Mouse (Mus musculus): ENCODE data around the gene Prkar2a. TPM values are rescaled to one million over a fixed set of nuclear protein-coding genes. Genes with fewer than 3 reads are reported as not detected.

Gene Prkar2a
- total RNA-seq, 2 experiments from 2014 or later = 28.9 to 34.9 TPM

- peak; percentile 32 to 43 for DNase-seq
Observed at GRCm38 (mm10) chr9:108796351-108796981, 107.4 kb downstream of the Prkar2a start.

DNA sequence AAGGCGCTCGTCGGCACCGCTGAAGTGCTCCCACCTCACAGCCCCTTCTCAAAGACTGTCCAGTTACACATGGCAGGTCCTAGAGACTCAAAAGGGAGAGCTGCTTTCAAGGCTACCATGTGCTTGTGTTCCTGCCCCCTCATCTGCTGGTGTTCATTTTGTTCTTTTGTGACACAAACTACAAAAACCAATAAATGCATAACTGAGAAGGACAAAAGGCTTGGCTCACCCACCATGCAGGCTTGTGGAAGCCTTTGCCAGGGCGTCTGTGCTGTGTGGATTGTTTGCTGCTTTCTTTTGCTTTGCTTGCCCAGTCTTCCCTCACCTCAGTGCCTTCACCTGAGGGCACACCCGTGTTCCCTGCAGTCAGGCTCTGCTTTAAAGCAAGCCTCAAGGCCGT is 108.4 kb downstream of the Prkar2a start:
- no peak for DNase-seq

DNA sequence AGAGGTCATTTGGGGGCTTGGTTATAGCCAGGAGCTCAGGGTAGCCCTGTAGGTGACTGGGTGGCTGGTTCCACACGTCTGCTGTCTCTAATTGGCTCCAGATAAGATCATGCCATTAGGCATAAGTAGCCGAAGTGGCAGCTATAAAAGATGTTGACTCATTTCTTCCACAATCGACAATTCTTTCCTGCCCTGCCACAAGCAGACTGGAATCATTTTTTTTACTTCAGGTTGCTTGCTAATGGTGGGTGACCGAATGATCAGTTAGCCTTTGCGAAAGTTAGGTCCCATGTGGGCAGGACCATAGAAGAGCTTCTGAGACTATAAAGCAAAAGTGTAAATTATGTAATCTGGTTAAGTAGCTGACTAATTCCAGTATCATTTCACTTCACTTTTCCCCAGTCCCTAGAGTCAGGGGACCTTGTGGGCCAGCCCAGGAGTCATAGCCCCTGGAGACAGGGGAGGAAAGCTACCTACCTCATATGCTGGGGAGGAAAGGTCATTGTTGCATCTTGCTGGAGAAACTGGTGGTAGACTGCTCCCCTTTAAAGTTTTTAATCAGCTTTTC is 109.5 kb downstream of the Prkar2a start:
- DNase-seq = no peak

DNA sequence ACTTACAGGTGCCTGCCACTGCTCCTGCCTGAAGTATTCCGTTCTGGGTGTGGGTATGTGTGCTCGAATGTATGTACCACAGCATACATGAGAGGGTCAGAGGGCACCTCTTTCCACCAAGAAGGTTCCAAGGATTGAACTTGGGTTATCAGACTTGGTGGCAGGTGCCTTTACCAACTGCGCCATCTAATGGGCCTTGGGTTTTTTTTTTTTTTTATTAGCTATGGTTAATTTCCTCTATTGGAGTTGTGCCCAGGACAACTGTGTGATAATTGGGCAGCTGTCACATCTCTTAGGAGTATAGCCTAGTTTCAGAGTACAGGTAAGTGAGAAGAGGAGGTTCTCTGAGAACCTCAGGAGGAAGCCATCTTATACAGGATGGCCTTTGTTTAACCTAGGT is 110.5 kb downstream of the Prkar2a start:
- no peak for DNase-seq

Small RNA genes within 50 kb of the gene (microRNA-seq; reads per million reads assigned to microRNA genes)
- not detected for gene Gm26298

Other genes with a start within 250 kb of the Prkar2a start
- gene Ccdc71, start 228.8 kb upstream of the Prkar2a start, total RNA-seq (2021) = 10 to 100 TPM; 37.1 to 48.1 TPM
- gene Klhdc8b, start 227.7 kb upstream of the Prkar2a start, total RNA-seq (2021) = 10 to 100 TPM; 20.1 to 21.5 TPM
- gene Lamb2, start 209.6 kb upstream of the Prkar2a start, total RNA-seq (2021) = 100 to 1,000 TPM; 117 to 133 TPM
- 100 to 1,000 TPM; 204 to 213 TPM for gene Usp19, start 198.7 kb upstream of the Prkar2a start, total RNA-seq (2021)
- gene Qars, start 181.6 kb upstream of the Prkar2a start, total RNA-seq (2021) = 100 to 1,000 TPM; 191 to 194 TPM
- 100 to 1,000 TPM; 106 to 125 TPM for gene Qrich1, start 172.5 kb upstream of the Prkar2a start, total RNA-seq (2021)
- 100 to 1,000 TPM in 1 of 2 experiments, 10 to 100 TPM in 1; 76.8 to 118 TPM for gene Impdh2, start 129.0 kb upstream of the Prkar2a start, total RNA-seq (2021)
- 10 to 100 TPM; 63.6 to 75.4 TPM for gene Ndufaf3, start 121.9 kb upstream of the Prkar2a start, total RNA-seq (2021)
- 10 to 100 TPM; 61.1 to 72.7 TPM for gene Dalrd3, start 119.4 kb upstream of the Prkar2a start, total RNA-seq (2021)
- gene Wdr6, start 110.6 kb upstream of the Prkar2a start, total RNA-seq (2021) = 100 to 1,000 TPM; 119 to 121 TPM
- gene P4htm, start 91.6 kb upstream of the Prkar2a start, total RNA-seq (2021) = 1 to 10 TPM; 5.6 to 6.3 TPM
- gene Arih2, start 39.9 kb upstream of the Prkar2a start, total RNA-seq (2021) = 10 to 100 TPM; 62.2 to 65.6 TPM
- gene Slc25a20, start 27.2 kb upstream of the Prkar2a start, total RNA-seq (2021) = 100 to 1,000 TPM; 112 to 140 TPM
- gene Ip6k2, start 94.5 kb downstream of the Prkar2a start, total RNA-seq (2021) = 10 to 100 TPM; 77.3 to 99.4 TPM
- gene Nckipsd, start 119.1 kb downstream of the Prkar2a start, total RNA-seq (2021) = 10 to 100 TPM in 1 of 2 experiments, 1 to 10 TPM in 1; 9.8 to 12.5 TPM
- gene Celsr3, start 137.0 kb downstream of the Prkar2a start, total RNA-seq (2021) = 1 to 10 TPM; 3.0 to 5.8 TPM
- 10 to 100 TPM in 1 of 2 experiments, 1 to 10 TPM in 1; 8.5 to 10.9 TPM for gene Slc26a6, start 164.0 kb downstream of the Prkar2a start, total RNA-seq (2021)
- not detected for gene Tmem89, start 225.3 kb downstream of the Prkar2a start, total RNA-seq (2021)
- gene Uqcrc1, start 247.3 kb downstream of the Prkar2a start, total RNA-seq (2021) = 100 to 1,000 TPM; 632 to 663 TPM